Mouse (Mus musculus): ENCODE measurements around the gene Slc22a20.

DNA sequence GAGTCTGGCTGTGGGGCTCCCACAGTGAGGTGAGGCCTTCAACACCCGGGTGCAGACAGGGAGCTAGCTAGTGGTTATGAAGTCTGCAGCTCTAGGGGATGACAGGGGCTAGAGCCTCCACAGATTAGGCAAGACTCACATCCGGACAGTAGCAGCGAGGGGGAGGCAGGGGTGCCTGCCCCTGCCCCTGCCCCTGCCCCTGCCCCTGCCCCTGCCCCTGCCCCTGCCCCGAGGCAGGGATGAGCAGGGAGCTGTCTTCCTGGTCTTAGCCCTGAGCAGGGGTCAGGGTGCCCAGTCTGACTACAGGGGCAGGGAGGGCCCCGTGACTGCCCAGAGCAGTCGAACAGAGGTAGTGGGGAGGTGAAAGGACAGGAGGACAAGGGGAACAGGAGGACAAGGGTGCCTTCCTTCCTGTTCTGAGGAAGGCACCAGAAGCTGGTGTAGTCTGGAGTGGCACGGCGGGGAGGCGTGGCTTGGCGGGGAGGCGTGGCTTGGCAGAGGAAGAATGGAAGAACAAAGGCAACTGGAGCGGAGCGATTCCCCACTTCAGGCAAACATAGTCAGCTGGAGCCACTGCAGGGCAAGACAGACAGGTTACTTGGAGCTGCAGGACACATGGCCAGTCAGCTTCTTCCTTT is 3.0 kb upstream of the Slc22a20 start:
- no peak for TF ChIP-seq POLR2A (IDR thresholded peaks at IDR 0.05; ENCODE audit: low read depth, low read length)
- no peak for TF ChIP-seq CTCF (conservative IDR thresholded peaks at IDR 0.05; ENCODE audit: insufficient read depth, insufficient read length, low read depth, low read length)

Measured in kidney, adult 2 months (tissue).